Mouse (Mus musculus): ENCODE measurements around the gene Pomc.
"Not testable (repeated sequence)": the region's sequence is repeated elsewhere in the genome, so short reads cannot be mapped to it uniquely, and the experiment has no call there.

Gene Pomc

DNA sequence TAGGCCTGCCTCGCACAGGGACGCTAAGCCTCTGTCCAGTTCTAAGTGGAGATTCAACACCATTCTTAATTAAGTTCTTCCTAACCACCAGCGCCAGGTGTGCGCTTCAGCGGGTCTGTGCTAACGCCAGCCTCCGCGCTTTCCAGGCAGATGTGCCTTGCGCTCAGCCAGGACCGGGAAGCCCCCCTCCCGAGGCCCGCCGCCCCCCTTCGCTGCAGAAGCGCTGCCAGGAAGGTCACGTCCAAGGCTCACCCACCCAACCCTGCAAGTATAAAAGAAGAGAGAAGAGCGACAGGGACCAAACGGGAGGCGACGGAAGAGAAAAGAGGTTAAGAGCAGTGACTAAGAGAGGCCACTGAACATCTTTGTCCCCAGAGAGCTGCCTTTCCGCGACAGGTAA lies at the start of gene Pomc:
Gene Pomc (plus strand): TSS at position 301 of the 400 bp plus-strand sequence.
- no peak for DNase-seq

DNA sequence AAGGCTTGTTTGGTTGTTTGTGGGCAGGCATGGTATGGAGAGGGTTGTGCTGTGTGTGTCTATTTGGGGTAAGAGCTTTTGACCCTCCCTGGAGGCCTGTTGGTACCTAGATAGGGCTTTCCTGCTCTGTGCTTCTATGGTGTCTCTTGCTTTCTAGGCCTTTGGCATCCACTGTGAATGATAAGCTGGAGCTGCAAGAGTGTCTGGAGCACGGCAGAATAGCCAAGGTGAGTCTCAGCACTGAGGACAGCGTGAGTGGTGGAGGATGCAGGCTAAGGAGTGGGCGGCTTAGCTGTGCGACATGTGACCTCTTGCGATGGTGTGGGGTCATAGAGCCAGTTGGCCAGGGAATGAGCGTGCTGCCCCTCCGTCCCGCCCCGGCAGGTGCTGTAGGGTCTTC lies 49.3 kb upstream of the Pomc start:
- DNase-seq, result no peak

DNA sequence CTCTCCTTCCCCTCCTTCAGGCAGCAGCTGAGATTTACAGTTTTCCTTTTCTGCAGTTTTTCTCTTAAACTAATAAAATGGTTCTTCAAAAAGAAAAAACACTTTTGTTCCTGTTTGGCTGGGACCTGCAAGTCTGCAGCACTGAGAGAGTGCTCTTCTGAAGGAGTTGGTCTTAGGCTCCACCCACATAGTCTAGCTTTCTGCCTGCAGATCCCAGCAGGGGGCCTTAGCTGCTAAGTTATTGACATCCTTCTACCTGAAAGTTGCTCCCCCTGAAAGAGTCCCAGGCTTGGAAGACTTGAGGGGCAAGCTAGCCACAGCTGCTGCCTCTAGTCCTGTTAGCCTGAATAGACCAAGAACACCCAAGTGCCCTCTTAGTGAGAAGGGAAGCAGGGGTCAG lies 48.4 kb upstream of the Pomc start:
- no peak for DNase-seq

DNA sequence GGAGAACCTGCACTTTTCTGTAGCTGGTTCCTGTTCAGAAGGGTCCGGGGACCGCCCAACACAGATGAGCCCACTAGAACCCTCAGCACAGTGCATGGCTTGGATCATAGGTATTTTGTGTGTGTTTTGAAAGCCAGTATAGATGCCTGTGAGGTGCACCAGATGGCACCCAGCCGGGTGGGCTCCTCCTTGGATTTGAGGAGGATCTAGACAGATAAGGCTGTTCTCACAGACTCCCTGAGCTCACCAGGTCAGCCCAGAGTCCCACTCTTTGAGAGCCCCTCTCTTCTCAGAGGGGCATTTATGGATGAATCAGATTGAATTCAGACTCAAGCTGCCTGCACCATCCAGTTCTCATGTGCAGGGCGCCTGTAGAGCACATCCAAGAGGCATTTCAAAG lies 47.7 kb upstream of the Pomc start:
- DNase-seq, result no peak

DNA sequence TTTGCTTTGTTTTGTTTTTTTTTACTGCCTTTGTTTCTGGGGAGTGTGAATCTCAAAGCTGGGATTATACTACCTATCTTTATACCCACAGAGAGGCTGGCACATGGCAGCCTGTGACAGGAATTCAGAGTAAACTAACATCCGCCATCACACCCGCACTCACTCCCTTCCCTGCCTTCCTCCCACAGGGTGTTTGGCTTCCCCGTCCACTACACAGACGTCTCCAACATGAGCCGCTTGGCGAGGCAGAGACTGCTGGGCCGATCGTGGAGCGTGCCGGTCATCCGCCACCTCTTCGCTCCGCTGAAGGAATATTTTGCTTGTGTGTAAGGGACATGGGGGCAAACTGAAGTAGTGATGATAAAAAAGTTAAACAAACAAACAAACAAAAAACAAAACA lies 47.3 kb upstream of the Pomc start:
- no peak for DNase-seq

DNA sequence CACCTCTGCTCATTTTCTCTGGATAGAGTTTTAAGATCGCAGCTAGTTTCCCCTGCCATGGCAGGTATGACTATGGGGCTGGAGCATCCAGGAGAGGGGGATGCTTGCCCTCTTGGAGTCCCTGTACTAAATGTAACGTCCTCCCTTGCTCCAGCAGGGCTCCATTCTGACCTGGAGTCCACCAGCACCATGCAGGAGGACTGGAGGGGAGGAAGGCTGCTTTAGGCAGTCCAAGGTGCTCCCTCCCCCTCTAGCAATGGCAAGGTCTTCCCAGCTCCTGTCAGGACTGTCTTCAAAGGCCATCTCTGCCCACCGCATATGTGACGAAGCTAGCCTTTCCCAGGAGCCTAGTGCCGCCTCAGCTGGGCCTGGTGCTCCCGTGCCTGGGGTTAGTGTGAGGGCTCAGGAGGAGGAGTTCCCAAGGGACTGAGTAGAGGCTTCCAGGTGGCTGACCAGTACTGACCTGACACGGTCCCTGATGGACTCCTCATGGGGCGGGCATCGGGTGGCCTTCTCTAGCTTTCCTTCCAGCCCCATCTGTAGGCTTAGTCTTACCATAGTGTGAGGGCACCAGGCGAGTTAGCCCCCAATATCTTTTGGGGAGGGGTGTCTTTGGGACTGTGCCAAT lies 44.2 kb upstream of the Pomc start:
- DNase-seq, result no peak

DNA sequence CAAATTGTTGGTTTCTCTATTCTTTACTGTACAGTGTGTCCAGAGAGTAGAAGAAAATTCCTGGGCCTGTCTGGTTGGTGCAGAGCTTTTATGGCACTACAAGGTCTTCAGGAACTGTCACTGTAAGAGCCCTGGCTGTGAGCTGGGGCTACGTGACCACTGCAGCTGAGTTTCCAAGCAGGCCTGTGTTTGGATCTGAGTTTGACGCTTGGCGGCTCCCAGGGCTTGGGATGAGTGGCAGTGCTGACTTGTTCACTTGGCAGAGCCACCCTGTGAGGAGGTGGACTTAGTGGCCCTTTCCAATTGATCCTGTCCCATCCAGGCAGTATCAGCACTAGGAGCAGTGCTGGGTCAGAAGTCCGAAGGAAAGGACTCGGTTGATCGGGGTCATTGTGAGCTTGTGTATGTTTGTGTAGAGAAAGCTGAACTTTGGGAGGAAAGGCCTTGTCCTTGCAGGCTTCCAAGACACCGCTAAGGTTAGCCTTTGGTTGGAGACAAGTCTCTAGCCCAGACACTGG lies 42.9 kb upstream of the Pomc start:
- DNase-seq, result no peak

DNA sequence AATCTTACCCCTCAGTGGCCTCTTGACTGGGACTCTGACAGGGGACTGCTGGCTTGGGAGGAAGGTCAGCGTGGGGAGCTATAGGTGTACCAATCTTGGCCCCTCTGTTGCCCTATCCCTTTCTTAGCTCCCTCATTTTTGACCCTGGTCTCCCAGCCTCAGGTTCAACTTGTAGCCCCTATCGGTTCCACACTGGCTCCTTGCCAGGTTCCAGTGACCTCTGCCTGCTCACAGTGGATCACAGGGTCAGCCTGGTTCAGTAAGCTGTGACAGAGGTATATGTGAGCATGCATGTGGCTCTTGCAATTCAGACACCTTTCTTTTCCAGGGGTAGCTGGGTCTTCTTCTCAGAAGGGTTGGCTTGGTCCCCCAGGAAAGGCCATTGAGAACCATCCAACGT lies 38.9 kb upstream of the Pomc start:
- no peak for DNase-seq

DNA sequence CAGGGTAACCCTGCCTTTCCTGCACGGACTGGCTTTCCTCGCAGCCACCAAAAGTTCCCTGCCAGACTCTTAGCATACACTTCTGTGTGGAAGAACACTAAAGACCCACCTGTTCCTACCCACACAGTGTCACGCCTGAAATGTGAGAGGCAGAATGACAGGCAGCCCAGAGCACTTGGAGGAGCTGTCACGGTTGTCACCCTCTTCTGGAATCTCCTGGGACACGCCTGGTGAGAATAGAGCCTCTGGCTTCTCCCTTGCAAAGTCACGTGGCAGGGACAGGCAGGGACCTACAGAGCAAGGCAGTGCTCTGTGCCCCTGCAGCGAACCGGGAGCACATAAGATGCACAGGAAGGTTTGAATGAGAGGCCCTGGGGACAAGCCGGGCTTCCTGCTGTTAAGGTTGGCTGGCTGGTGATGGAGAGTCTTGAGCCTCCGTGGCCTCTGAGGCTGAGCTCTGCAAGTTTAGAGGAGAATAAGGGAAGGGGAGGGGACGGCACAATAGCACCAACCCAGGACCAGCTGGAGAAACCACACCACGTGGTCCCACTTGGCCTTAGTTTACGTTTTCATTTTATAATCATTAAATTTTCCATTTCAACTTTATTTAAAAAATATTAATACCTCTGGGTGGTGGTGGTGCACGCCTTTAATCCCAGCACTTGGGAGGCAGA lies 36.9 kb upstream of the Pomc start:
- DNase-seq, result no peak

DNA sequence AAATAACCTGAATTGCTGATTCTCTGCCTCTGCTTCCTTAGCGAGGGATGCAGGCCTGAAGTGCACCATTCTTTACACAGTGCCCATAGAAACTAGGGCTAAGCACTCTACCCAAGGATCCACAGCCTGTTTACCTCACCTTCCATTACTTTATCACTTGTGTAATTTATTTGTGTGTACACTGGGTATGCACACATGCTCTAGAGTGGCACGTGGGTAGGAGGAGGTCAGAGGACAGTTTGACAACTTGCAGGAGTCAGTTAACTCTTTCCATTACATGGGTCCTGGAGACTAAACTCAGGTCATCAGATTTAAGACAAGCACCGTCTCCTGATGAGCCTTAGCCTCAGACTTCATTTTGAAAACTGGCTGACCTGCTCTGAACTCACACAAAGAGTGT lies 36.2 kb upstream of the Pomc start:
- DNase-seq, result no peak

DNA sequence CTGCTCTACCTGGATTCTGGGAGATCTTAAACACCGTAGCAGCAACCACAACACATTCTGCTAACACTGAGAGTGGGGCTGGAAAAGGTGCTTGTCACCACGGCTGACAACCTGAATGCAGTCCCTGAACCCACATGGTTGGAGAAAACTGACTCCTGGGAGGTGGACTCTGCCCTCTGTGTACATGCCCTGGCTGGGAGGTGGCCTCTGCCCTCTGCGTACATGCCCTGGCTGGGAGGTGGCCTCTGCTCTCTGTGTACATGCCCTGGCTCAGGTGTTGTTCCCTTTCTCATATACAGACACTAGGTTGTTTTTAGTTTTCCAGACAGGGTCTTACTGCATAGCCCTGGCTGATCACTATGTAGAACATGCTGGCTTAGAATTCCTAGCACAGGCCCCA lies 35.3 kb upstream of the Pomc start:
- DNase-seq, result no peak

DNA sequence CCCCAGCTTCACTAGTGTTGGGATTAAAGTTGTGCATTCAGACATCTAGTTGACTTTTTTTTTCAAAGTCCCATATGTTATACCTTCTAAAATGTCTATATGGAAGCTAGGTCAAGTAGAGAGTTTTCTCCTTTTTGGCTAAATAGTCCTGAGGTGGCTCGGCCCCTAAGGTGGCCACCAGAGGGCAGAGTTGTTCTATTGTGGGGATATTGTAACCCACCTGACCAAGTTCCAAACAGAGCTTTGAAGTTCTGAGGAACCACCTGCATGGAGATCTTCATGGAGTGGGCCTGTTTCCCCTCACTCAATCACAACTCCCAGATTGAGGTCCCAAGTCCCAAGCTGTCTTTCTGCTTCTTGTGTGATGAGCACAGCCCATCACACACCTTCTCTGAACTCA lies 28.6 kb upstream of the Pomc start:
- peak; percentile 70 for DNase-seq

DNA sequence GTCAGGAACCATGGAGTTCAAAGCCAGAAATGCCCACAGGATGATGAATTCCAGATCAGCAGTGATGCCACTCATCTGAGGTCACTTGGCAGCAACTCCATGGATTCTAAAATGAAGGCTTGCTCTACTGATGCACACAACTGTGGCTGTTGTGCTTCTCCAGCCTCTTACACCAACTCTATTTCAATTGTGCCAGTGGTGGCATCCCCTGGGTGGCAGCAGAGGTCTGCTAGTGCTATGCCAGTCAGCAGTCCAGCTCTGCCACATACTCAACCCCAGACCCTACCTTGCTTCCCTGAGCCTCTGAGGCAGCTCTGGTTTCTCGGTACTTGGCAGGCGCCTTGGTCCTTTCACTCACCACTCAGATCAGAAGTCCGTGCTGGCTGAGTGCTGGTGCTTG lies 25.9 kb upstream of the Pomc start:
- DNase-seq, result no peak

DNA sequence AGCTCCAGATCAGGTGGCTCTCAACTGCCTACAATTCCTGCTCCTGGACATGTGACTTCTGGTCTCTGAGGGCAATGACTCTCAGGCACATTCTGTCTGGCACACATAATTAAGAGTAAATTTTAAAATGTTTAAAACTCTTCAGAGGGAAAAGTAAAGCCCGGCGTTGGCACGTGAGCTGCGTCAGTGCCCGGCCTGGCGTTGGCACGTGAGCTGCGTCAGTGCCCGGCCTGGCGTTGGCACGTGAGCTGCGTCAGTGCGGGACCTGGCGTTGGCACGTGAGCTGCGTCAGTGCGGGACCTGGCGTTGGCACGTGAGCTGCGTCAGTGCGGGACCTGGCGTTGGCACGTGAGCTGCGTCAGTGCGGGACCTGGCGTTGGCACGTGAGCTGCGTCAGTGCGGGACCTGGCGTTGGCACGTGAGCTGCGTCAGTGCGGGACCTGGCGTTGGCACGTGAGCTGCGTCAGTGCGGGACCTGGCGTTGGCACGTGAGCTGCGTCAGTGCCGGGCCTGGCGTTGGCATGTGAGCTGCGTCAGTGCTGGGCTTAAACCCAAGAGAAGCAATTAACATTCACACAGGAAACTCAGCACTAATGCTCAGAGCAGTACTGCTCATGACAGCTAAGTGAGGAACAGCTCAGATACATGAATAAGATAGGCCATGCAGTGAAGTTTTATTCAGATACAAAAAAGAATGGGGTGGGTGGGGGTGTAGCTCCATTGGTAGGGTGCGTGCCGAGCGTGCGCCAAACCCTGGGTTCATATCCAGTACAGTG lies 24.5 kb upstream of the Pomc start:
- not testable (repeated sequence) for DNase-seq

DNA sequence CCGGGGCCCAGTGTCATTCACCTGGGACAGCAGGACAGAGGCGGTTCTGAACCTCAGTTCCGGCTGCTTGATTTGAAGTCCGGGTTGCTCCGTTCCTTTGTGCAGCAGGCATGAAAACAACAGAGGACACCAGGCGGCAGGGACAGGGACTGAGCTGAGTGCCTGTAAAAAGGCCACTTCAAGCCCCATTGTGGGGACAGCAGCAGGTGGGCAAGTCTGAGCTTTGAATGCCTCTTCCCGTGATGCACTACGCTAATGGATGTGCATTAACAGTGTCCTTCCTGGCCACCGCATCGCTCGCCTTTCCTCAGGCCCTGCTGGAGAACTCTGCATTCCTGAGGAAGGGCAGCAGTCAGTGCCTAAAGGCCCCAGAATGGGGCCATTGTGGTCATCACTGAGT lies 12.7 kb upstream of the Pomc start:
- no peak for DNase-seq

DNA sequence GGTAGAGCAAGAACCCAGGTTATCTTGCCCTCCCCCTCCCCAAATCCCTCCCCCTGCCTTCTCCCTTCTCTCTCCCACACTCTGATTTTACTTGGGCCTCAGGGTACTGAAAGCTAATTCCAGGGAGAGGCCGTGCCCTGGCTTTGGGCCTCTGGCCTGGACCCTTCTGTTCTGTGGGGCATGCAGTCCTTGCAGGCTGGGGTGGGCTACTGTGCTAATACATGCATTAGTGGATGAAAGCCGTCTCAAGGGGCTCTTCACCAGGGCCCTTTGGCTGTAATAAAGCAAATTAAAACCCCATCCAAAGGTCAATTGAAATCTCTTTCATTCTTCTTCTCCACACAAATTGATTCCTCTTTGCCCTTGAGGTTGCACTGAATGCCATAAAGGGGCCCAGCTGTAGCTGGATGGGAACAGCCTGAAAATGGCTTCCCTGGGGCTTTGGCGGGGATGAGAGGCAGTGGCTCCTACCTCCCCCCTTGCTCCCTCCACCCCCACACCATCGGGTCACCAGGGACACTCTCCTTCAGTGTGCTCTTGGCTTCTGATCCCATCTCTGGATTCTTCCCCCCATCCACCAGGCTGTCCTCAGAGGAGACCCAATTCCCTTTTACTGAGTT lies 10.2 kb upstream of the Pomc start:
- DNase-seq, result no peak

DNA sequence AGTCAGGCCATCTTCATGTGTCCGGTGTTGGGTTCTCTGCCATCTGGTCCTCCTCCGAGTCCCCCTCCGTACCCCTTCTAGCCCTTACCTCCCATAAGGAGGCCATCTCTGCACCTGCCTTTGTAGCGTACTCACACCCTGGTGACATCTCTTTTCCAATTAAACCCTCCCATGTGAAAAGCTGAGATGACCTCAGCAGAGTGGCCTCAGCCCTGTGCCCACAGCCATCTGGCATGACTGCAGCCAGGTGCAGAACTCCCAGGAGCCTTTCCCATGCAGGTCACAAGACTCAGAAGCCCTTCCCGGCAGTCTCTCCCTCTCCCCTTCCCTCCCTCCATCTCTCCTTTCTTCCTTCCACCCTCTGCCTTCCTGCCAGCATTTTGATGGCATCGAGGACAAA lies 7.2 kb upstream of the Pomc start:
- DNase-seq, result no peak

DNA sequence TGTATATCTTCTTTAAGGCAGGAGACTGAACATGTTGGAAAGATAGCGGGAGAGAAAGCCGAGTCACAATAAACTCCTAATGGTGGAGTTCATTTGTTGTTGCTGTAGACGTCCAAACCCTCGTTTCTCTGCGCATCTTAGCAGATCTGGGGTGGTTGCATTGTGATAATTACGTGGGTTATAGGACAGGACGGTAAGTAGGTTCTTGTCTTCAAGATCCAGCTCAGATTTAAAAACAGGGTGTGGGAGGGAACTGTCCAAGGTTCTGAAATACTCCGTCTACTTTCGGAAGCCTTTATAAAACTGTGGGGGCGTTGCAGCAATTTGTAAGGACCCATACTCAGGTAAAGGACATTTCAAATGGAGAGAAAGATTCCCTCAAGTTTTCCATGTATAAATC lies 620 bp downstream of the Pomc start:
- DNase-seq, result peak; percentile 19

DNA sequence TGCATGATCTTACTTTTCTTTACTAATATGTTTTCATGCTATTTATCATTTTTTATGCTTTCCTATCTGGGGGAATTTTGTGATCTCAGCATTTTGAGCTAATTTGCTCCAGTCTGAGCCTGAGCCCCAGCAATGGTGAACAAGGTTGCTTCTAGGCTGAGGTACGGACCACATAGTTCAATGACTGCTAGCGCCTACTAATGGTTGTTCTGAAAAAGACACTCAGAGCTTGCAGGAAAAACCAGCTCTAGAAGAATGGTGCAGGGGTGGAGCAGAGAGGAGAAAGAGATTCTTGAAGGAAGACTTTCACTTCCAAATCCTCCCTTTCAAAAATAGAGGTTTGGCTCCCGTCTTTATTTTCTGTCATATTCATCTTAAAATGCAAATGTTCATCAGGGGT lies 1.6 kb downstream of the Pomc start:
- no peak for DNase-seq

DNA sequence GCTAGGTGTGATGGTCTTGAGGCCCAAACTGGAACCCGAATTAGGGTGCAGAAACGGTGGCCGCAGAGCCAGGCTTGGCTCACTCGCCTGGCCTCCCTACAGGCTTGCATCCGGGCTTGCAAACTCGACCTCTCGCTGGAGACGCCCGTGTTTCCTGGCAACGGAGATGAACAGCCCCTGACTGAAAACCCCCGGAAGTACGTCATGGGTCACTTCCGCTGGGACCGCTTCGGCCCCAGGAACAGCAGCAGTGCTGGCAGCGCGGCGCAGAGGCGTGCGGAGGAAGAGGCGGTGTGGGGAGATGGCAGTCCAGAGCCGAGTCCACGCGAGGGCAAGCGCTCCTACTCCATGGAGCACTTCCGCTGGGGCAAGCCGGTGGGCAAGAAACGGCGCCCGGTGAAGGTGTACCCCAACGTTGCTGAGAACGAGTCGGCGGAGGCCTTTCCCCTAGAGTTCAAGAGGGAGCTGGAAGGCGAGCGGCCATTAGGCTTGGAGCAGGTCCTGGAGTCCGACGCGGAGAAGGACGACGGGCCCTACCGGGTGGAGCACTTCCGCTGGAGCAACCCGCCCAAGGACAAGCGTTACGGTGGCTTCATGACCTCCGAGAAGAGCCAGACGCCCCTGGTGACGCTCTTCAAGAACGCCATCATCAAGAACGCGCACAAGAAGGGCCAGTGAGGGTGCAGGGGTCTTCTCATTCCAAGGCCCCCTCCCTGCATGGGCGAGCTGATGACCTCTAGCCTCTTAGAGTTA lies 5.2 kb downstream of the Pomc start:
- DNase-seq, result peak; percentile 90

DNA sequence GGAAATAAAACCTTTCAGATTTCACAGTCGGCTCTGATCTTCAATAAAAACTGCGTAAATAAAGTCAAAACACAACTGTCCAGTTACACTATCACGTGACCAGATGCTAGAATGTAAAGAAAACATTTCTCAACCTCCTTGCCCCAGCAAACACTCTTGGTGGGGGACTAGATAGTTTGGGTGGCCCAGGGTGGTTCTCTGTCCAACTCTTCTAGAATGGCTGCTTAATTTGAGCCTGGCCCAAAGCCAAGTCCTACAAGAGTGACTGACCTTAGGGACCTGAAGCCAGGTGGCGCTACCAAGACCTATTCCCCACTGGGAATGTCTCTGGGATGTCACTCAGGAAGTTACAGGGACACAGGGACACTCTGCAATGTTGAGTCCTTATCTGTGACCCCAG lies 5.8 kb downstream of the Pomc start:
- DNase-seq, result no peak

DNA sequence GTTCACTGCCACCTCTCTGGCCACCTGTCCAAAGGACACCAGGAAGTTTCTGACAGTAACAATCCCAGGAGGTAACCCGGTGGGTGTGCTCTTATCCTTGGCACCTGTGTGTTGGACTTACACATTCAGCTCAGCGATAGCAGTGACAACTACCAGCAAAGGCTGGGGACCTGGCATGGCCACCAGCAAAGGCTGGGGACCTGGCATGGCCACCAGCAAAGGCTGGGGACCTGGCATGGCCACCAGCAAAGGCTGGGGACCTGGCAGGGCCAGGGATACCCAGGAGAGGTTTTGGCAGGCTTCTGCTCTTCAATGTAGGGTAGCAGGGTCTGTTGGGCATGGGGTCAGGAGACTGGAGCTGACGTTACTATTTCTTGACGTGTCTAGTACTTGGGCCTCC lies 12.4 kb downstream of the Pomc start:
- no peak for DNase-seq

DNA sequence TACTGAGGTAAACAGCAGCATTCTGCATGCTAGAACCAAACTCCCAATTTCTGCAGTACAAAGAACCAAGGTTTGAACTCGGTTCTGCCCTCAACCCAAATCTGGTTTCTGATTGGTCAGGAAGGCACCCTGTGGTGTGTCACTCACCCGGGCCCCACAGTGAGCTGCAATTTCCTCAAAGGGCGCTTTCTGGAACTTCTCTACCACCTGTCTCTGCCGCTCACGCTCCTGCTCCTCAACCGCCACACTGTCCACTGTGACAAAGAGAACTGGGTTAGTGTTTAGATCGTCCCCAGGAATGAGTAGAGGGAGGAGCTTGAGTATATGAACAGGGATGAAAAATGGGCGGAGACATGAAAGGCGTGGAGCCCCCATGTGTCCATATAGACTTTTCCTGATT lies 13.6 kb downstream of the Pomc start:
- no peak for DNase-seq

All from kidney, postnatal 14 days (tissue).